Mouse (Mus musculus): ENCODE measurements at regions not wholly inside any gene's neighbourhood (a gene's known extent, or its start where the extent isn't known, plus 50 kb on each side); places are given as distances from the start of the nearest gene placed in this dataset.

DNA sequence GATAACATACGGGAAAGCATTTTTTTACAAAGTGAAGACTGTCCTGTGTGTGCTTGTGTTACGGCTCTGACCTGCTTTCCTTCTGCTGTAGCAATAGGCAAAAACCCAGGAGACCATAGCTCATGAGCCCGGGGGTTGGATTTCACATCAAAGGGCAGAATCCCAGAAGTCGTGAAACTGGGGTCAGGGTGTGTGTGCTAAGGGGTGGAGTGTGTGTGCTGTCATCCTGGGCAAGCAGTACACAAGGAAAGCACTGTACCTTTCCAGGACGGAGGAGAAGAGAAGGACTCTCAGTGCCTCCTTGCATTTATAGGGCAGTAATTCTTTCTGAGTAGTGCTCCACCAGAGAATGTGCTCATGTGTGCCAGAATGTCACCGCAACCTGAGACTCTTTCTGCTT, 71.7 kb downstream of the Cdc7 start:
- TF ChIP-seq GATA1 (IDR thresholded peaks at IDR 0.05; ENCODE audit: borderline replicate concordance, low read length): no peak
- TF ChIP-seq FLI1 (IDR thresholded peaks at IDR 0.05; ENCODE audit: low read length): no peak

Measured in megakaryocyte, embryonic 14.5 days (primary cell).